Mouse (Mus musculus) kidney, adult 2 months (tissue): ENCODE measurements around the gene Abraxas2.

Experiments used
- CTCF ChIP-seq: fragments of 200-500 bp; conservative IDR thresholded peaks from 2 replicates; pipeline ENCODE4 v1.5.1; 2011; ENCODE audit warnings: low read depth, mild to moderate bottlenecking, control low read depth, low read length, moderate library complexity, mixed read lengths; ENCODE audit not compliant: insufficient read depth, insufficient read length
- POLR2A ChIP-seq: fragments of 200-500 bp; IDR thresholded peaks from one replicate; pipeline ENCODE4 v1.6.1; 2011; ENCODE audit warnings: low read depth, low read length, control low read depth

- TF ChIP-seq CTCF = no peak
- no peak for TF ChIP-seq POLR2A
Measured at GRCm38 (mm10) chr7:132931560-132932351, 72.7 kb downstream of the Abraxas2 start.
